Mouse (Mus musculus) midbrain, embryonic 15.5 days (tissue): ENCODE results near the gene Atp2b1. TPM values are rescaled to one million over a fixed set of nuclear protein-coding genes. Genes with fewer than 3 reads are reported as not detected.

ENCODE experiments used
- ATAC-seq: fragments of 200-750 bp; cut with Nextera tagmentation; replicated peaks from 2 replicates; pipeline ENCODE4 v1.8.0; 2017; ENCODE audit warnings: moderate TSS enrichment
- H3K27ac ChIP-seq: fragments of 300-500 bp; sonication (generic); 2 replicates; pipeline ENCODE4 v1.5.1; 2015; ENCODE audit warnings: mild to moderate bottlenecking, inconsistent platforms
- H3K27me3 ChIP-seq: fragments of 300-500 bp; sonication (generic); replicated peaks from 2 replicates; pipeline ENCODE4 v1.6.1; 2015; ENCODE audit warnings: inconsistent platforms
- H3K36me3 ChIP-seq: fragments of 300-500 bp; sonication (generic); replicated peaks from 2 replicates; pipeline ENCODE4 v1.6.1; 2015; ENCODE audit warnings: inconsistent platforms
- H3K4me1 ChIP-seq: fragments of 300-500 bp; sonication (generic); 2 replicates; pipeline ENCODE4 v1.6.1; 2015; ENCODE audit warnings: inconsistent platforms
- H3K4me2 ChIP-seq: fragments of 300-500 bp; sonication (generic); 2 replicates; pipeline ENCODE4 v1.6.1; 2015; ENCODE audit warnings: inconsistent platforms, mild to moderate bottlenecking, moderate library complexity
- H3K4me3 ChIP-seq: fragments of 300-500 bp; sonication (generic); 2 replicates; pipeline ENCODE4 v1.5.1; 2015; ENCODE audit warnings: mild to moderate bottlenecking, inconsistent platforms
- H3K9ac ChIP-seq: fragments of 300-500 bp; sonication (generic); 2 replicates; pipeline ENCODE4 v1.6.1; 2015; ENCODE audit warnings: mild to moderate bottlenecking, inconsistent platforms
- H3K9me3 ChIP-seq: fragments of 300-500 bp; sonication (generic); 2 replicates; pipeline ENCODE4 v1.6.1; 2016; ENCODE audit warnings: inconsistent platforms
- WGBS: fragments of 180-500 bp; shearing (Covaris S2); methylation state at CpG from one replicate; pipeline ENCODE4 v1.1.7; 2015; ENCODE audit warnings: mixed read lengths; 5-methylcytosine and 5-hydroxymethylcytosine counted together
- polyA plus RNA-seq: library from polyadenylated mRNA; unstranded; fragments of >200 nt; fragmentation: Nextera tagmentation; extraction: Ambion mirVana; gene quantifications from 2 replicates; pipeline ENCODE4 v1.2.1, GENCODE M21; 2015

Atp2b1 gene
- polyA plus RNA-seq, 1 experiment from 2014 or later: 232 TPM

DNA sequence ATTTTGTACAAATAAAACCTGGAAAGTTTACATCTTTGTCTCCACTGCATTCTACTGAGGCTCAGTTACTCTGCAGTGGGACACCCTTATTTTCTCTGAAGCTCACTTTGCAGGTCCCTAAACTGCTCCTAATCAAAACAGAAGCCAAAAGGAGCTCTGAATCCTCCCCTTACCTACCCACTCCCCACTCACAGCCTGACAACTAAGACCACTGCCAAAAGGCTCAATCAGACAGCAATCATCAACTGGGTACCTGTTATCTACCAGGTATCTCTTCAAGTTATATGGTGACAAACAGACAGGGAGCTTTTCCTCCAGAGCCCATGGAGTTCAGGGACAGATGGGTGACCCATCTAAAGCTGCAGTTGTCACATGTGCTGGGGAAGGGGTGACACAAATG lies 138.9 kb downstream of the Atp2b1 start:
- no peak overlapping the region for H3K9ac ChIP-seq
- H3K27me3 ChIP-seq: no peaks in the 10 kb centered on the region
- no peaks in the 10 kb centered on the region for H3K9me3 ChIP-seq
- no peak overlapping the region for H3K27ac ChIP-seq
- H3K4me2 ChIP-seq: no peak overlapping the region
- H3K4me1 ChIP-seq: no peaks in the 10 kb centered on the region
- H3K36me3 ChIP-seq: no peaks in the 10 kb centered on the region
- no peak for ATAC-seq
- H3K4me3 ChIP-seq: no peak overlapping the region

DNA sequence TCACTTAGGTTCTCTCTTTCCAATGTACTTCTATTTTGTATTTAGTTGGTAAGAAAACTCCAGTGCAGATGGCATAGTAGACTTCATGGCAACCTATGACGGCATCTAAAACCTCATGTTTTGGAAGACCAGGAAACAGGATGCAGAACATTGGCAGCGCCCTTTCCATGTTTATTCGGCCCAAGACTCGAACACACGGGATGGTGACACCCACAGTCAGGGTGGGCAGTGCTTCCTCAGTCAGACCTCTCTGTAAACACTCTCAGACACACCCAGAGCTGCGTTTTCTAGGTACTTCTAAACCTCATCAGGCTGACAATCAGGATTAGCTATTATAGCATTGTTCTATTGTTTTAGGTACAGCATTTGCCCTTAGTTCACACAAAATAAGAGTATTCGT lies 146.4 kb downstream of the Atp2b1 start:
- Histone ChIP-seq H3K9me3 (no peaks in the 10 kb centered on the region), H3K27me3 (no peaks in the 10 kb centered on the region), H3K4me1 (no peaks in the 10 kb centered on the region), H3K4me3 (no peak overlapping the region), H3K27ac (no peak overlapping the region), H3K36me3 (no peaks in the 10 kb centered on the region), H3K4me2 (no peak overlapping the region), H3K9ac (no peak overlapping the region)
- no peak for ATAC-seq
- 88% methylated on average over 7 of the region's 7 CpGs for WGBS

DNA sequence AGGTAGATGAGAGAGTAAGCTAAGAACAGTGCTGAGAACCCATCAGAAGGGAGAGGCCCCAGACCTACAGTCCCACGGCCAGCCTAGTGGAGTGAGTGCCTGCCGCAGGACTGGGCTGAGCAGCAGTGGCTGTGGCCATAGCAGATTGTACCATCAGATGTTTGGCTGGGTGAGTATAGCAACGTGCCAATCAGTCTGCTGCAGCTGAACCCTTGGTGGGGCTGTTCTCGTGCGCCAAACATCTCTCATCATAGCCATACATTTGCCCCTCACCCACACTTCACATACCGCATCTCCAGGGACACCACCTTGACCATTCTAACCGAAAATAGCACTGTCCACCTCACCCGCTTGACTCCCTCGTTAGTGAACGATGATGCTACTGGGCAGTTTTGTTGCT lies 147.2 kb downstream of the Atp2b1 start:
- no peak overlapping the region for H3K27ac ChIP-seq
- no peaks in the 10 kb centered on the region for H3K9me3 ChIP-seq
- H3K36me3 ChIP-seq: no peaks in the 10 kb centered on the region
- no peak overlapping the region for H3K4me2 ChIP-seq
- H3K4me1 ChIP-seq: no peaks in the 10 kb centered on the region
- H3K9ac ChIP-seq: no peak overlapping the region
- ATAC-seq: no peak
- WGBS: 93% methylated on average over 10 of the region's 10 CpGs
- no peak overlapping the region for H3K4me3 ChIP-seq
- no peaks in the 10 kb centered on the region for H3K27me3 ChIP-seq

DNA sequence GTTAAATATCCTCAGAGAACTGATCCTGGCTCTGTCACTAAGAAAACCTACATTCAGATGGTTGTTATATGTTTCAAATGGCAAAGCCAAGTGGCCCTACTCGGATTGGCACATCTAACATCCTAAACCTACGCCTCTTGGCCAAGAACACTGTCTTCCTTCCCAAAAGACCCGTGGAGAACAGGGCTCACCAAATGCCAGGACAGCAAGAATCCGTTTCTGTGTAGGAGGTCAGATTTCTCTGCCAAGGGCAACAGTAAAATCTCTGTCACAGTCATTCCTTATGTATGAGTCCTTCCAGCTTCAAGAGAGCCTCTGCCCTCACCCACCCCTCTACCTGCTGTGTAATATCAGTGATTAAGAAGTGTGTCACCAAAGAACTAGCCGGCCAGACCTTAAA lies 148.3 kb downstream of the Atp2b1 start:
- ATAC-seq: no peak
- Histone ChIP-seq H3K36me3 (no peaks in the 10 kb centered on the region), H3K9me3 (no peaks in the 10 kb centered on the region), H3K9ac (no peak overlapping the region), H3K27ac (no peak overlapping the region), H3K4me2 (no peak overlapping the region), H3K4me3 (no peak overlapping the region), H3K27me3 (no peaks in the 10 kb centered on the region), H3K4me1 (no peaks in the 10 kb centered on the region)
- WGBS: 87% methylated on average over 5 of the region's 5 CpGs

Other genes starting within 250 kb of the Atp2b1 start
- gene Poc1b, start 192.6 kb downstream of the Atp2b1 start, polyA plus RNA-seq: 10.9 and 12.1 TPM in 2 replicates
- gene Galnt4, start 193.8 kb downstream of the Atp2b1 start, polyA plus RNA-seq: 2.7 and 3.0 TPM in 2 replicates
- gene Phxr2, start 211.9 kb downstream of the Atp2b1 start, polyA plus RNA-seq: not detected in 2 replicates